Mouse (Mus musculus) liver, postnatal 0 days (tissue): ENCODE data around the gene 3110082I17Rik.

Experiments used
- CTCF ChIP-seq: sonication (generic); IDR thresholded peaks from 2 replicates; pipeline ENCODE4 v1.5.1; 2016; ENCODE audit warnings: antibody characterized with exemption, low read depth
- EP300 ChIP-seq: IDR thresholded peaks from 2 replicates; pipeline ENCODE4 v1.6.1; 2016; ENCODE audit warnings: antibody characterized with exemption, low read depth, mild to moderate bottlenecking

- TF ChIP-seq CTCF = no peak
- TF ChIP-seq EP300 = no peak
Measured at GRCm38 (mm10) chr5:139493690-139494089, 33.4 kb upstream of the 3110082I17Rik start.
